Mouse (Mus musculus) gastrocnemius, postnatal 14 days (tissue): Measurements from ENCODE around the gene Gm49354. TPM values are rescaled to one million over a fixed set of nuclear protein-coding genes. Genes with fewer than 3 reads are reported as not detected.
"Not testable (repeated sequence)": the region's sequence is repeated elsewhere in the genome, so short reads cannot be mapped to it uniquely, and the experiment has no call there.

ENCODE experiments used
- DNase-seq: peaks from one replicate; pipeline ENCODE4 v3.0.0; 2021; ENCODE audit warnings: mixed read lengths
- intact Hi-C: fragments of 180-260 bp; cut with DNase I; formaldehyde crosslinking; loops from one replicate; pipeline ENCODE4 v1.15.1; 2025; ENCODE audit warnings: low total_unique reads
- long read RNA-seq, 2 experiments: library from polyadenylated mRNA; stranded (forward); transcript quantifications; one replicate each; pipeline ENCODE4 v2.0.0; 2021
- total RNA-seq, 2 experiments: library from RNA; stranded (reverse); gene quantifications; 2 replicates each; pipeline ENCODE4 v1.2.3; 2021

Gene Gm49354
- total RNA-seq: not detected
- long read RNA-seq, experiment 1: 0 reads
- long read RNA-seq, experiment 2: 0 reads

DNA sequence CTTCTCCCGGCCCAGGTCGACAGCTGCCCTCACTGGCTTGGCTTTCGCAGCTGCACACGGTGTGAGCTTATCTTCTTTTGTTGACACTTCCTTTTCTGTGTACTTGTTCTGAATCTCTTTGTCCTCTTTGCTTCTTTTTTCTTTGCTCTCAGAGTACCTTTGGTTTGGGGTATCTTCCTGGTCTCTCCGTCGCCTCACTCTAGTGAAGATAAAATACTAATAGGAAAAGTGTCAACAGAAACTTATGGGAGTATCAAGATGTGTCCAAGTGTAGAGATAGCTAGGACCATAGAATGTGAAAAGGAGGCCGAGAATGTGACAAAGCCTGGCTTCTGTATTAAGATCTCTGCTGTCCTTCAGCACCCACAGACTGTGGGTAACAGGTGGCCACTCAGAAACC, at the start of gene Gm49354:
Gene Gm49354 (minus strand): TSS at position 101 of the 400 bp plus-strand sequence.
- DNase-seq: no peak
- intact Hi-C loops: no loop called here

GRCm38 (mm10) chr13:59825966-59826365, 43.9 kb upstream of the Gm49354 start:
- intact Hi-C loops: no loop called here

DNA sequence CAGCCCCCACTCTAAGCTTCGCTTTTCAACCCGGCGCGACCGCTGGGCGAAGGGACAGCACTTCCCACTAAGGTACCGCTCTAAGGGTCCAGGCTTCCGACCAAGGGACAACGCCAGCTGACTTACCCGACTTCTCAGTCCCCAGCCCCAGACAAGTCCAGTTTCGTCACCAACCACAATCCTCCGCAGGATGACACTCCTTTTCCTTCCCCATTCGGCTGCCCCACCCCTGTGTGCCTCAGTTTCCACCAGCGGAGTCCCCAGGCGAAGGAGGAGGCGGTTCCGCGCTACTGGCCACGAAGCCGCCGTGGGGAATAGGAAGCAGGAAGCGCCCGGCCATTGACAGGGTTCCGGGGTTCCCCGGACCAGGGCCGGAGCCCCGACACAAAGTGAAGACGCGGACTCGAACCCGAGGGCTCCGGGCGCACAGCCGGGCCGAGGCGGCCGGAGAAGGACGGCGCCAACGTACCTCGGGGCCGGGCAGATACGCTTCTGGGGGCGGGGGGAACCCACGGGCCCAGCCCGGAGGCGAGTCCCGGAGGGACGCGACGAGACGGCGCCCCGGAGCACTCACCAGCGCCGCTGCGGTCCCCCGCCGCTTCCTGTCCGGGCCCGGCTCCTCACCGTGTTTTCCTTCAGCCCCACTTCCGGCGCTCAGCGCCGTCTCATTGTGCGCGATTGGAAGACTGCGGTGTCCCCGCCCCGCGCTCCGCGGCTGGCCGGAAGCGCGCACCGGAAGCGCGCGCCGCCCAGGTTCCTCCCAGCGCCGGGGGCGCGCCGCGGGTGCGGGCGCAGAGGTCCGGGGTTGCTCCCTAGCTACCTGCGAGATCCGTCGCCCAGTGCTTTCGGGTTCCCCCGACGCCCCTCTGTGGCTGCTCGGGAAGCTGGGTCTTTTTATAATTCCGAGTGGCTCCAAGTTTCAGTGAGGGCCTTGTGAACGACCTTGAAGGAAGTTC, 40.7 kb upstream of the Gm49354 start, which contains the start of gene Tut7:
Gene Tut7 (minus strand): TSS at position 641 of the 956 bp plus-strand sequence.
- intact Hi-C loops: no loop called here

More at GRCm38 (mm10) chr13:59825966-59826365, 43.9 kb upstream of the Gm49354 start:
- DNase-seq: no peak

DNA sequence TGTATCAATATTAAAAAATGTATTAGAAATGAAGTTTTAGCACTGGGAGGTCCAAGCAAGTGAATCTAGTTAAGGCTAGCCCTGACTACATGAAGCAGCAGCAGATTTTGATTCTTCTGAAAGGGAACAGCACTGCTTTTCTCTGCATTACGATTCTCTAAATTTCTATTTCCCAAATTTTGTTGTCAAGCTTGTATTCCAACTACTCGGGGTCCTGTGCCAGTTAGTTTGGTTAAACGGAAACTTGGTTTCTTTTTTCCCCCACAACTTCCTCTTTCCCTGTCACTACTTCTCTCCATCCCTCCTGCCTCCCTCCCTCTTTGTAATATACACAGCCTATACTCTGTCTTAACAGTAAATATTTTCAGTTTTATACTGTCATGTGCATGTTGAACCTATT, 38.8 kb upstream of the Gm49354 start:
- intact Hi-C loops: no loop called here
- no peak for DNase-seq

More for the DNA sequence above, 40.7 kb upstream of the Gm49354 start, which contains the start of gene Tut7:
- peak; percentile 94 for DNase-seq

- intact Hi-C loops: no loop called here
- DNase-seq: no peak
Observed at GRCm38 (mm10) chr13:59820114-59820513, 38.1 kb upstream of the Gm49354 start.

- no peak for DNase-seq
- intact Hi-C loops: no loop called here
Observed at GRCm38 (mm10) chr13:59817352-59817751, 35.3 kb upstream of the Gm49354 start.

DNA sequence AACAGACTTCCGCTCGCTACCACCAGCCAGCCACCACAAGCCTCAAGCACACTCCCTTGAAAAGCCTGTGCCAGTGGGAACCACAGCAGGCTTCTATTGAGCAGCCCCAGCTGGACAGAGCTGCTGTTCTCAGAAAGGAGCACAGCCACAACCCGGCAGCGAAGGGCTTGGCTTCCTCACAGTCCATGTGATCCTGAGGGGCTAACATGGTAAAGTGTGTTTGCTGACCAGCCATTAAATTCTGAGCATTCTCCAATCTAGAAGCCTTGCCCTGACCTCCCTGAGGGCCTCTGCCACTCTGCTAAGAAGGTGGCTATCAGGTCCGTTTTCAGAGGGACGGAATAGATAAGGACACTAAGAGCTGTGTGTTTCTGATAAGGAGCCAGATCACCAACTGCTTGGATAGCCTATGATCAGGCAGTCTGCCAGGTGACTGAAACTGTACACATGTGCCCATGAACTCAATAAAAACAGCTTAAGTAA, 32.1 kb upstream of the Gm49354 start:
- DNase-seq: no peak
- intact Hi-C loops: no loop called here

- intact Hi-C loops: no loop called here
- DNase-seq: no peak
Observed at GRCm38 (mm10) chr13:59811581-59811980, 29.5 kb upstream of the Gm49354 start.

DNA sequence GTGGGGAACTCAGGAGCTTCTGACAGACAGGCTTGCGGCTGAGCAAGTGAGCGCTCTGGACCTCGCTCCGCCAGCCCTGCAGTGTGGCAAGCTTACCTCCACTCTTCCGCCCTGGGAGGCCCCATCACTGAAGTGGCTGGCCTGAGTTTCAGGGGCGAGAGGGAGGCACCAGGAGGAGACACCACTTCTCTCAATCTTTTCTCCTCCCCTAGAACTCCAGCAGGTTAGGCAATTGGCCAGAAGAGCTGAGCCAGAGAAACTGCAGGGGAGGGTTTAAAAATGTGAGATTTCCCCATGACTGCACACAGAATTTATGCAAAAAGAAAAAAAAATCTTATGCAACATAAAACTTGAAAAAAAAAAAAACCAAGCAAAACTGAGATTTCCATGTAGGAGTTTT, 19.0 kb upstream of the Gm49354 start:
- intact Hi-C loops: no loop called here
- DNase-seq: no peak

DNA sequence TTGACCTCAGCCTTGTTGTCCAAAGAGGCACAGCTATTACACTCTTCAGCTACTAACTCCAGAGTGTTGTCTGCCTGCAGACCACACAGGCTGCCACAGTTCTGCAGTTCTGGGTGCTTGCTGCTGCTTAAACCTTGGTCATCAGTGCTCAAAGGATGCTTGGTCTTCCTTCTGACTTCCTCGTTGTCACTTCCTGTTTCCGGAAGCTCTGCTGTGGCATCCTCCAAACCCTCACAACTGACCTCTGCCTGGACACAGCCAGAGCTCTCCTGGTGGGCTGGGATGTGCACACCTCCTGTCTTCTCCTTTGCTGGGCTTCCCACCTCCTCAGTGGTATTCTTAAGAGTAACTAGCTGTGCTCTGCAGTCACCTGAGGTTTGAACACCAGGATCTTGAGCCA, 18.0 kb upstream of the Gm49354 start:
- intact Hi-C loops: no loop called here
- DNase-seq: no peak

DNA sequence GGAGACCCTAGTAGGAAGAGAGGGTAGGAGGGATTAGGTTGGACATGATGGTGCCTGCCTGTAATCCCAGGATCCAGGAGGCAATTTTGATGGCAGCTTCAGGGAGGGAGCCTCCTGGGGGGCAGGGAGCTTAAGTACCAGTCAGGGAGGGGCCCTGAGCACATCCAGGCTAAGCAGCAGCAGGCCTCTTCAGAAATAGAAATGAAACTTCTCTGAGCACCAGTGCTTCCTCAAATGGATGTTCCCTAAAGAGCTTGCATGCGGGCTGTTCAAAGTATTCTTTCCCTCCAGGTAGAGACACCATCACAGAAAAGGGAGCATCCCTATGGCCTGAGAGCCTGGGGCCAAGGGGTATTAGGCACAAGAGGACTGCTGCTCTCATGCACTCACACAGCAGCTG, 16.3 kb upstream of the Gm49354 start:
- no peak for DNase-seq
- intact Hi-C loops: no loop called here

DNA sequence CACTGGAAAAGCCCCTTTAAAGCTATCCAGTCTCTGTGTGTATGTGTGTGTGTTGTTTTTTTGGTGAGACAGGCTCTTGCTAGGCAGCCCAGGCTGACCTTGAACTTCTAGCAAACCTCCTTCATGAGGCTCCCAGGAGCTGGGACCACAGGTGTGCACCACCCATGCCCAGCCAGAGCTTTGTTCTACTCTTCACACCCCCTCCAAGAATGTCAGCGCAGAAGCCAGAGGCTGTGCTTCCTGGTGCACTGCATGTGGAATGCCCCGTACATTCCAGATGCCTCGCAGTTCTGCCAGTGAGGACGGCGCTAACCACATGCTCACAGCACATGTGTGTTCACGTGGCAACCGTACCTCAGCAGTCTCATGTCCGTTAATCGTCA, 14.4 kb upstream of the Gm49354 start:
- intact Hi-C loops: no loop called here

GRCm38 (mm10) chr13:59795807-59796465, 13.9 kb upstream of the Gm49354 start:
- intact Hi-C loops: no loop called here
- DNase-seq: no peak

More for the DNA sequence above, 14.4 kb upstream of the Gm49354 start:
- DNase-seq: no peak

DNA sequence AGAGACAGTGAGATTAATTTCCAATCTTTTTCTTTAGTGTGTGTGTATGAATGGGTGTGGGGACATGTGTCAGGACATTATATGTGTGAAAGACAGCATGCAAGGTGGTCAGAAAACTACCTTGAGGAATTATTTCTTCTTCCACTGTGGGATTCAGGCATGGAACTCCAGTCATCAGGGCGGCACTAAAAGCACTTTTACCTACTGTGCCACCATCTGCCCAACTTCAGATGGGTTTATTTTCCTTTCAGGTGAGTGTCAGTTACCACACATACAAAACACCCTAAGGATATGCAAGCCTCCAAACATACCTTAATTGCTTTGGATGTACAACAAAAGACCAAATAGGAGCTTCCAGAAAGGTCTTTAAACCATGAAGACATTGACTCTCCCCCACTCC, 12.7 kb upstream of the Gm49354 start:
- intact Hi-C loops: no loop called here
- no peak for DNase-seq

DNA sequence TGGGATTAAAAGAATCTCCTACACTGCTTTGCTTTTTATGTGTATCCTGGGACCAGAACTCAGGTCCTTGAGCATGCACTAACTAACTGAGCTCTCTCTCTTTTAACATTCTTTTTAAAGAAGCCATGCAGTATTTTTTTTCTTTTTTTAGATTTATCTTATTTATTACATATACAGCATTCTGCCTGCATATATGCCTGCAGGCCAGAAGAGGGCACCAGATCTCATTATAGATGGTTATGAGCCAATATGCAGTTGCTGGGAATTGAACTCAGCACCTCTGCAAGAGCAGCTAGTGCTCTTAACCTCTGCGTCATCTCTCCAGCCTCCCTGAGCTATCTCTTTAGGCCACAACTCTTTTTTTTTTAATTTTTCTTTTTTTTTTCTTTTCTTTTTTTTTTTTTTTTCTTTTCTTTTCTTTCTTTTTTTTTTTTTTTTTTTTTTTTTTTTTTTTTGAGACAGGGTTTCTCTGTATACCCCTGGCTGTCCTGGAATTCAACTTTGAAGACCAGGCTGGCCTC, 2.2 kb downstream of the Gm49354 start:
- DNase-seq, intact Hi-C loops: not testable (repeated sequence)

- DNase-seq: no peak
- intact Hi-C loops: no loop called here
Observed at GRCm38 (mm10) chr13:59779213-59779612, 2.8 kb downstream of the Gm49354 start.

- intact Hi-C loops: no loop called here
- DNase-seq: no peak
Observed at GRCm38 (mm10) chr13:59775168-59775567, 6.9 kb downstream of the Gm49354 start.

GRCm38 (mm10) chr13:59771257-59771656, 10.8 kb downstream of the Gm49354 start:
- peak; percentile 81 for DNase-seq
- intact Hi-C loops: no loop called here

GRCm38 (mm10) chr13:59770847-59771246, 11.2 kb downstream of the Gm49354 start:
- intact Hi-C loops: no loop called here

GRCm38 (mm10) chr13:59770164-59770562, 11.9 kb downstream of the Gm49354 start:
- intact Hi-C loops: no loop called here
- DNase-seq: peak; percentile 81

More at GRCm38 (mm10) chr13:59770847-59771246, 11.2 kb downstream of the Gm49354 start:
- DNase-seq: no peak
